Mouse (Mus musculus): ENCODE measurements around the gene Dlg5.

GRCm38 (mm10) chr14:24206736-24207359 lies 38.9 kb downstream of the Dlg5 start:
- TF ChIP-seq CTCF (conservative IDR thresholded peaks at IDR 0.05; ENCODE audit: low read length) (no peak), NANOG (IDR thresholded peaks at IDR 0.05; ENCODE audit: borderline replicate concordance, low read length) (no peak)
